Mouse (Mus musculus) megakaryocyte, embryonic 14.5 days (primary cell): Measurements from ENCODE around the gene Tbc1d20. TPM values are rescaled to one million over a fixed set of nuclear protein-coding genes. Genes with fewer than 3 reads are reported as not detected.

Experiments
- H3K27me3 ChIP-seq: replicated peaks from 2 replicates; pipeline ENCODE3; 2012; ENCODE audit warnings: inconsistent platforms
- H3K36me3 ChIP-seq: replicated peaks from 2 replicates; pipeline ENCODE3; 2012; ENCODE audit warnings: low read length, inconsistent platforms, mixed read lengths
- H3K4me1 ChIP-seq: 2 replicates; pipeline ENCODE4 v1.6.1; 2012; ENCODE audit warnings: inconsistent platforms
- H3K4me3 ChIP-seq: replicated peaks from 2 replicates; pipeline ENCODE3; 2012; ENCODE audit warnings: moderate library complexity, mild to moderate bottlenecking, inconsistent platforms
- H3K9me3 ChIP-seq: 2 replicates; pipeline ENCODE4 v1.6.1; 2012; ENCODE audit warnings: inconsistent platforms
- FLI1 ChIP-seq: IDR thresholded peaks from 2 replicates; pipeline ENCODE4 v1.6.1; 2012; ENCODE audit warnings: low read length, inconsistent platforms, mixed read lengths
- GATA1 ChIP-seq: IDR thresholded peaks from 3 replicates; pipeline ENCODE4 v1.6.1; 2012; ENCODE audit warnings: mixed read lengths, low read length, inconsistent platforms, borderline replicate concordance
- polyA plus RNA-seq: library from polyadenylated mRNA; stranded (reverse); fragments of >175 nt; gene quantifications from 2 replicates; pipeline ENCODE4 v1.2.3, GENCODE M21; 2012; ENCODE audit warnings: low replicate concordance; ENCODE audit not compliant: insufficient read depth

Gene Tbc1d20
- polyA plus RNA-seq, 1 experiment = 6.9 TPM

GRCm38 (mm10) chr2:152336856-152337255 lies 43.2 kb downstream of the Tbc1d20 start:
- Histone ChIP-seq H3K36me3 (peaks cover 43% of the 10 kb centered on the region), H3K4me1 (peaks cover 36% of the 10 kb centered on the region), H3K9me3 (no peaks in the 10 kb centered on the region), H3K4me3 (no peak overlapping the region), H3K27me3 (no peaks in the 10 kb centered on the region)
- TF ChIP-seq GATA1 = no peak
- TF ChIP-seq FLI1 = no peak

- Histone ChIP-seq H3K4me1 (peaks cover 43% of the 10 kb centered on the region), H3K9me3 (no peaks in the 10 kb centered on the region), H3K4me3 (no peak overlapping the region), H3K36me3 (peaks cover 45% of the 10 kb centered on the region), H3K27me3 (no peaks in the 10 kb centered on the region)
- TF ChIP-seq FLI1 (no peak), GATA1 (no peak)
These were observed 44.1 kb downstream of the Tbc1d20 start for GRCm38 (mm10) chr2:152337591-152338212.

DNA sequence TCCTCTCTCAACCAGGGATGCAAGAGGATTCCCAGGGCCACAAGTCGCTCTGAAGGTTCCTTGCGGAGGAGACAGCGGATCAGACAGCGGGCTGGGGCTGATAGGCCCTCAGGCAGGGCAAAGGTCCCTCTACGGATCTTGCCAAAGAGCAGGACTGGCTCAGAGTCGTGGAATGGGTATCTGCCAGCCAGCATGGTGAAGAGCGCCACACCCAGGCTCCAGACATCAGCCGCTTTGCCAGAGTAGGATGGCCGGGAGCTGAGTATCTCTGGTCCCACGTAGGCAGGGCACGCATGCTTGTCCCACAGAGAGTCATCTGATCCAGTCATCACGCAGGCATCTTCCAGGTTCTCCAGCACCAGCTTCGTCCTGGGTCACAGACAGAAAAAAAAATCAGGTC lies 44.7 kb downstream of the Tbc1d20 start:
- no peak overlapping the region for H3K4me3 ChIP-seq
- H3K4me1 ChIP-seq = peaks cover 43% of the 10 kb centered on the region
- TF ChIP-seq GATA1 = no peak
- no peak for TF ChIP-seq FLI1
- no peaks in the 10 kb centered on the region for H3K9me3 ChIP-seq
- H3K36me3 ChIP-seq = peaks cover 45% of the 10 kb centered on the region
- no peaks in the 10 kb centered on the region for H3K27me3 ChIP-seq

DNA sequence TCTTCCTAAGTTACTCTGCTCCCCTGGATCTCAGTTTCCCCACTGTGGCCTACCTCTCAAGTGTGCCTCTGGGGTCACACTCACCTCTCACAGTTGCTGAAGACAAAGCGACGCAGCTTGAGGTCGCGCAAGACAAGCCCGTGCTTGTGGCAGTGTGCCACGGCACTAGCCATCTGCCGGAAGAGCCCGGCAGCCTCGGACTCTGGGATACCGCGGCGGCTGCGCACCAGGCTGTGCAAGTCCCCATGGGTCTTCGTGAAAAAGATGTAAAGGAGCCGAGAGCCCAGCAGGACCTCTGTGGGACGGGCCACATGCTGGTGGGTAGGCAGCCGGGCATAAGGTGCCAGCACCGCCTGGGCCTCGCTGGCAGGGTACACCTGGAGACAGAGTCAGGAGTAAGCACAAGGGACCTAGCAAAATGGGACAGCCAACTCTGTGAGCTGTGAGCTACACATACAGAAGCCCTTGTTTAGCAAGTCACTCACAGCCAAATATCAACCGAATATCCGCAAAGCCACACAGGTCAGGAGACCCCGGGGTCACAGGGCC lies 46.1 kb downstream of the Tbc1d20 start:
- Histone ChIP-seq H3K4me1 (peaks cover 40% of the 10 kb centered on the region), H3K9me3 (no peaks in the 10 kb centered on the region), H3K4me3 (no peak overlapping the region), H3K36me3 (peaks cover 45% of the 10 kb centered on the region), H3K27me3 (no peaks in the 10 kb centered on the region)
- TF ChIP-seq FLI1 (no peak), GATA1 (no peak)

DNA sequence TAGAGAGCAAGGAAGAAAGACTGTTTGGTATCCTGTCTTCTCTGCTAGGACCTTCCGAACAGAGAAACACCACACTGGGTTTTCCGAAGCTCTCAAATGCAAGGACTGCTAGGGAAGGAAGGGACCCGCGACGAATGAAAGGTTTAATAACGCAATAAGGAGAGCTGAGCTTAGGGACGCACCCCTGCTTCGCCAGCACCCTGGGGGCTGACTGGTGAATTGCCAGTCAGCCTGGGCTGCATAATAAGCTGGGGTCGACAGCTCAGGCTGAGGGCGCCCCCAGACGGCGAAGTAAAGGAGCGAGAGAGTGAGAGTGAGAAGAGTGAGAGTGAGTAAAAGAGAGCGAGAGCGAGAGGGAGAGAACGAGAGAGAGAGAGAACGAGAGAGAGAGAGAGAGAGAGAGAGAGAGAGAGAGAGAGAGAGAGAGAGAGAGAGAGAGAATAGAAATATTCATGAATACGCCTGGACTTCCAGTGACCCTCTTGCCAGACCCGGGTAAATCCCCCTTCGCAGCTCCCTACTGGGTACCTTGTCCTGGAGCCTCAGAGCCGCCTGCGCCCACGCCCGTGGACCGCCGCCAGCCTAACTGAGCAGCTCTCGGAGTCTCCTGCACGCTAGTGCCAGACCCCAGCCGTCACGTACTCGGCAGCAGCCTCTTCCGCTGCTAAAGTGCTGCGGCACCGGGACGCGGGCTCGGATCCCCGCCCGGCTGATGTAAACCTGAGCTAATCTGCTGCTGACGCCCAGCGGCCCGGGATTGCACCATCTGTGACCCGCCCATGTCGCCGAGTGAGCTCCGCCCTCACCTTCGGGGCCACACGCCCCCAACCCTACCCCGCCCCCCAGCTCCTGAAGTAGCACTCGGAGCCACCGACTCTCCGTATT lies 49.9 kb downstream of the Tbc1d20 start, which contains the start of gene Trib3:
TSS of gene Trib3 (minus strand) at position 704 of the 885 bp plus-strand sequence.
- peak within 1 kb of the TSS; percentile 95 for H3K4me3 ChIP-seq
- peaks cover 27% of the 10 kb centered on the region for H3K36me3 ChIP-seq
- no peaks in the 10 kb centered on the region for H3K9me3 ChIP-seq
- H3K27me3 ChIP-seq = no peaks in the 10 kb centered on the region
- H3K4me1 ChIP-seq = peaks cover 65% of the 10 kb centered on the region
- TF ChIP-seq GATA1 (no peak), FLI1 (no peak)

- TF ChIP-seq FLI1 = no peak
- TF ChIP-seq GATA1 = no peak
- peaks cover 73% of the 10 kb centered on the region for H3K4me1 ChIP-seq
- peak overlapping the region; percentile 95 for H3K4me3 ChIP-seq
- peaks cover 19% of the 10 kb centered on the region for H3K36me3 ChIP-seq
- no peaks in the 10 kb centered on the region for H3K27me3 ChIP-seq
- H3K9me3 ChIP-seq = no peaks in the 10 kb centered on the region
These were observed 50.7 kb downstream of the Tbc1d20 start for GRCm38 (mm10) chr2:152344361-152344760.

- H3K9me3 ChIP-seq = no peaks in the 10 kb centered on the region
- no peak overlapping the region for H3K4me3 ChIP-seq
- peaks cover 13% of the 10 kb centered on the region for H3K36me3 ChIP-seq
- TF ChIP-seq FLI1 = no peak
- TF ChIP-seq GATA1 = no peak
- H3K4me1 ChIP-seq = peaks cover 78% of the 10 kb centered on the region
- H3K27me3 ChIP-seq = no peaks in the 10 kb centered on the region
These were observed 51.3 kb downstream of the Tbc1d20 start for GRCm38 (mm10) chr2:152344909-152345308.

DNA sequence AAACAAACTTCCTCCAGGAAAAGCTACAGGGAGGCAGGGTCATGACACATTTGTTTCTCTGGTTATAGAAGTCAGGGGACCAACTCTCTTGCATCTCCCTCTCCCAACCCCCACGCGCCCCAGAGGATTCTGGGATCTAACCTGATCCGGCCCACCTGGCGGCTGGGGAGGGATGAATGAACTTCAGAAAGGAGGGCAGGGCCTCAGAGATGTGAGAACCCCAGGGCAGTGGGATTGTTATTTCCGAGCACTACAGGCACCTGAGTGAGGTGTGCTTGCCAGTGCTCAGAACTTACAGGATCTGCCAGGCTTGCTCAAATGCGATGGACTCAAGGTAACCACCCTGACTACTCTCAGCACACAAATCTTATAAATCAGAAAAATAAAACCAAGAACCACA lies 51.8 kb downstream of the Tbc1d20 start:
- Histone ChIP-seq H3K4me3 (no peak overlapping the region), H3K9me3 (no peaks in the 10 kb centered on the region), H3K27me3 (no peaks in the 10 kb centered on the region), H3K4me1 (peaks cover 83% of the 10 kb centered on the region), H3K36me3 (peaks cover 10% of the 10 kb centered on the region)
- TF ChIP-seq FLI1 (no peak), GATA1 (no peak)

- Histone ChIP-seq H3K4me3 (no peak overlapping the region), H3K27me3 (no peaks in the 10 kb centered on the region), H3K36me3 (peaks cover 2% of the 10 kb centered on the region), H3K9me3 (no peaks in the 10 kb centered on the region), H3K4me1 (peaks cover 90% of the 10 kb centered on the region)
- TF ChIP-seq GATA1 (peak; percentile 14; the same call in 1 of the 3 replicates), FLI1 (no peak)
These were observed 53.3 kb downstream of the Tbc1d20 start for GRCm38 (mm10) chr2:152346776-152347465.

DNA sequence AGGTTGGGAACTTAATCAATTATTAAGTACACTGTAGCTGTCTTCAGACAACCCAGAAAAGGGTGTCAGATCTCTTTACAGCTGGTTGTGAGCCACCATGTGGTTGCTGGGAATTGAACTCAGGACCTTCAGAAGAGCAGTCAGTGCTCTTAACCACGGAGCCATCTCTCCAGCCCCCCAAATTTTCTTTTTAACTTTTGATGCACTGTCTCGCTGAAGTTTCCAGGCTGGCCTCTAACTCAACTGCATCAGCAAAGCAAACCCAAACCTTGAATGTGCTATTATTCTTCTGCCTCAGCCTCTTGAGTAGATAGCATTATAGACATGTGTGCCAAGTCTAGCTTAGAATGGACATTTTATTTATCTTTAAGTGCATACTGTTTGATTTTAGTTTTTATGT lies 54.1 kb downstream of the Tbc1d20 start:
- Histone ChIP-seq H3K9me3 (no peaks in the 10 kb centered on the region), H3K27me3 (no peaks in the 10 kb centered on the region), H3K4me1 (peaks cover 86% of the 10 kb centered on the region), H3K36me3 (no peaks in the 10 kb centered on the region), H3K4me3 (no peak overlapping the region)
- no peak for TF ChIP-seq GATA1
- TF ChIP-seq FLI1 = no peak
